Mouse (Mus musculus): ENCODE results near the gene Rps6ka4. TPM values are rescaled to one million over a fixed set of nuclear protein-coding genes. Genes with fewer than 3 reads are reported as not detected.

Rps6ka4 gene
- polyA plus RNA-seq, 1 experiment from 2014 or later: 15.3 TPM

DNA sequence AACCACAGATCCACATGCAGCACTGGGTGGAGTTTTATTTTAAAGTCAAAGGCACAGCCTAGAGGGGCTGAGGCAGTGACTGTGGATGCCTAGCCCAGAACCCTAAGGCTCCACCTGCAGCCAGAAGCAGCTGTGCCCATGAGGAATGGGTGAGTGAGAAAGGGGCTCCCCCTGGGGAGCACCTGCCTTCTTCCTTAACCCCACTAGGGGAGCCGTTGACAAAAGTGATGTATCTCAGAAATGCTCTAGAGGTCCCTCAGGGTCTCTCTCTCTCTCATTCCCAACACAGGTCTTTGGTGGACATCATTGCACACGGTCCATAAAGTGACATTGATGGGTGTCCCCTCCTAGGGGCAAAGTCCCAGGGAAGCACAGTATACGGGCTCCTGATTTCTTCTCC is 11.4 kb downstream of the Rps6ka4 start:
- Histone ChIP-seq H3K27me3 (peaks cover 51% of the 10 kb centered on the region), H3K9ac (no peak overlapping the region), H3K9me3 (replicated peaks) (no peaks in the 10 kb centered on the region), H3K4me1 (replicated peaks) (peaks cover 7% of the 10 kb centered on the region), H3K36me3 (peaks cover 15% of the 10 kb centered on the region; the same call in 1 of the 2 replicates), H3K27ac (no peak overlapping the region), H3K4me3 (no peak overlapping the region), H3K4me2 (no peak overlapping the region)
- 43% methylated on average over 3 of the region's 3 CpGs for WGBS
- no peak for ATAC-seq (replicated peaks; ENCODE audit: insufficient number of reproducible peaks, insufficient read depth, low FRiP score, low read depth)

DNA sequence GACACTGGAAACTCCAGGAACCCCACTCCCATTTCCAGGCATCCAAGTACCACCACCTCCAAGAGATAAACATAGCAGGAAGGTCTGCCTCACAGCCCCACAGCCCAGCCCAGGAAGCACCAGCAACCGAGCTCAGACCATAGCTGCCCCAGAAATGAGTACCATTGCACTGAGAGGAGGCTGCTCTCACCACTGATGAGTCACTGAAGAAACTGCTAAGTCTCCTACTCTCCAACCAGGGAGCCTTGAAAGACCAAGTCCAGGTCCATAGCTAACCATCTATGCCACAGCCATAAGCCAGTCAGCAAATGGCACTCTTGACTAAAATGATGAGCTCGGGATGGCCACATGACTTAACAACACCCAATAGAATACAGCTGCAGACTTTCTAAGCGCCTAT is 13.8 kb downstream of the Rps6ka4 start:
- no peaks in the 10 kb centered on the region for H3K9me3 ChIP-seq (replicated peaks)
- H3K4me3 ChIP-seq: no peak overlapping the region
- H3K27me3 ChIP-seq: peaks cover 38% of the 10 kb centered on the region
- H3K9ac ChIP-seq: no peak overlapping the region
- H3K27ac ChIP-seq: no peak overlapping the region
- no peak for ATAC-seq (replicated peaks; ENCODE audit: insufficient number of reproducible peaks, insufficient read depth, low FRiP score, low read depth)
- no peak overlapping the region for H3K4me2 ChIP-seq
- H3K36me3 ChIP-seq: peaks cover 4% of the 10 kb centered on the region; the same call in 1 of the 2 replicates
- H3K4me1 ChIP-seq (replicated peaks): peaks cover 7% of the 10 kb centered on the region
- 73% methylated on average over 3 of the region's 3 CpGs for WGBS

DNA sequence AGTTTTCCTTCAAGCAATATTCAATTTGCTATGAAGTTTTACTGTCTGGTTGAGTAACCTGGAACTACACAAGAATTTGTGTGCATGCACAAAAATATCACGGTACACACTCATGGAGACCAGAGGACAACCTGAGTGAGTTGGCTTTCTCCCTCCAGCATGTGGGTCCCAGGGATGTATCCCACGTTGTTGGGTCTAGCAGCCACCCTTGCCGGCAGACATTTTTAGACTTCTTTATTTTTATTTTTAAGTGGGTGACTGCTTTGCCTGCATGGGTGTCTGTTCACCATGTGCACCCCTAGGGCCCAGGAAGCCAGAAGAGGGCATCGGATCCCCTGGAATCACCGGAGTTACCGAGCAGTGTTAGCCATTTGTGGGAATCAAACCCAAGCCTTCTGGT is 15.1 kb downstream of the Rps6ka4 start:
- Histone ChIP-seq H3K4me3 (no peak overlapping the region), H3K9me3 (replicated peaks) (no peaks in the 10 kb centered on the region), H3K36me3 (0 out of 2 replicates have a peak, but pooled peaks cover 4% of the 10 kb centered on the region), H3K4me1 (replicated peaks) (peaks cover 4% of the 10 kb centered on the region), H3K27ac (no peak overlapping the region), H3K27me3 (peaks cover 25% of the 10 kb centered on the region), H3K4me2 (no peak overlapping the region), H3K9ac (no peak overlapping the region)
- ATAC-seq (replicated peaks; ENCODE audit: insufficient number of reproducible peaks, insufficient read depth, low FRiP score, low read depth): no peak
- WGBS: 78% methylated on average over 6 of the region's 6 CpGs

DNA sequence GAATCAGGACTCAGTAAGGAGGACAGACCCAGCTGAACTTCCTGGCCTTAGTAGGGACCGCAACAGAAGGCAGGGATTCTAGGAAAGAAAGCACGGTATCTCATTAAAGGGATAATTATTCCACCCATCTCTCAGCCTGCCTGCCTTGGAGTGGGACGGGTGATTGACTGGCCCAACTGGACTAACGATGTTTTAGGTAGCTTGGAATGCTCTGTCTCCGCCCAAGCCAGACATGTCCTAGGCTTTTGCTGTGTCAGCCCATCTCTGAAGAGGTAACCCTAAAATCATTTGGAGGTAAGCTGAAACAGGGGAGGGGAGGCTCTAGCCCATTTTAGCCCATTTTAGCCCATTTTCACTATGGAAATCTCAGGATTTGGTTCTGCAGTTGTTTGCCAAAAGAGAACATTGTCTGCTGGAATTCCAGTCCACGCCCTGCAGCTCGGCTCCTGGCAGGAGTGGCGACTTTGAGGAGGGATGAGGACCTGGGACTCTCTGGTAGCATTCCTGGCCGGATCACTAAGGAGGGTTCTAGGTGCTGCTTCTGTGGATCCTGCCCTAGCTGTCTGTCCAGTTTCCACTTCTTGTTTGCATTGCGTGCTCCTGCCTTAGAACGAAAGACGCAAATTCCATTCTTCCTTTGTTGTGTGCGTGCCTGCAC is 19.8 kb downstream of the Rps6ka4 start:
- Histone ChIP-seq H3K9me3 (replicated peaks) (no peaks in the 10 kb centered on the region; the same call in 1 of the 2 replicates), H3K4me3 (no peak overlapping the region), H3K4me2 (no peak overlapping the region), H3K27ac (no peak overlapping the region), H3K4me1 (replicated peaks) (0 out of 2 replicates have a peak, but pooled peaks cover 2% of the 10 kb centered on the region), H3K27me3 (no peaks in the 10 kb centered on the region; the same call in 1 of the 2 replicates), H3K9ac (no peak overlapping the region), H3K36me3 (no peaks in the 10 kb centered on the region)
- ATAC-seq (replicated peaks; ENCODE audit: insufficient number of reproducible peaks, insufficient read depth, low FRiP score, low read depth): no peak
- WGBS: 79% methylated on average over 13 of the region's 13 CpGs

GRCm38 (mm10) chr19:6819143-6819827 is 21.2 kb downstream of the Rps6ka4 start:
- H3K4me3 ChIP-seq: no peak overlapping the region
- no peaks in the 10 kb centered on the region; the same call in 1 of the 2 replicates for H3K27me3 ChIP-seq
- H3K27ac ChIP-seq: no peak overlapping the region
- no peaks in the 10 kb centered on the region for H3K36me3 ChIP-seq
- 36% methylated on average over 10 of the region's 10 CpGs for WGBS
- 0 out of 2 replicates have a peak, but pooled peaks cover 2% of the 10 kb centered on the region for H3K4me1 ChIP-seq (replicated peaks)
- ATAC-seq (replicated peaks; ENCODE audit: insufficient number of reproducible peaks, insufficient read depth, low FRiP score, low read depth): no peak
- no peak overlapping the region for H3K9ac ChIP-seq
- no peaks in the 10 kb centered on the region; the same call in 1 of the 2 replicates for H3K9me3 ChIP-seq (replicated peaks)
- no peak overlapping the region for H3K4me2 ChIP-seq

- no peaks in the 10 kb centered on the region for H3K27me3 ChIP-seq
- no peak overlapping the region for H3K27ac ChIP-seq
- H3K4me1 ChIP-seq (replicated peaks): 0 out of 2 replicates have a peak, but pooled peaks cover 2% of the 10 kb centered on the region
- H3K4me3 ChIP-seq: no peak overlapping the region
- H3K36me3 ChIP-seq: no peaks in the 10 kb centered on the region
- no peak overlapping the region for H3K4me2 ChIP-seq
- H3K9ac ChIP-seq: no peak overlapping the region
- no peak for ATAC-seq (replicated peaks; ENCODE audit: insufficient number of reproducible peaks, insufficient read depth, low FRiP score, low read depth)
- WGBS: 79% methylated on average over 3 of the region's 3 CpGs
- no peaks in the 10 kb centered on the region; the same call in 1 of the 2 replicates for H3K9me3 ChIP-seq (replicated peaks)
Observed at GRCm38 (mm10) chr19:6814958-6815357, 25.5 kb downstream of the Rps6ka4 start.

DNA sequence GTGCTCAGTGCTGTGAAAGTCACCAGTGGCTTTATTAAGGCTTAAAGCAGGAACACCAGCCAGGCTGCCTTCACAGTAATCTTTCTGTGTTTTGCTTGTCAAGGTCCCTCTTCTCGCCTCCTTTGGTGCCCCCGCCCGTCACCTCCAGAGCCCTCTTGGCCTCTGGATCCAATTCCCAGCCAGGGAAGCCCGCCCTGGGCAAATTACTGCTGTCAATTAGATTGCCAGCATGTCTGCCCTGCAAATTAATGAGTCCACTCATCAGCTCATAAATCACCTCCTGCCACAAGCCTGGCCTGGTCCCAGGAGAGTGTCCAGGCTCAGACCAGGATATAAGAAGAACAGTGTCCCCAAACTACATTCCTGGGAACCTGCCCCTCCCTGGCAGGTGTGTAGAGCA is 26.1 kb downstream of the Rps6ka4 start:
- H3K27me3 ChIP-seq: no peaks in the 10 kb centered on the region
- H3K27ac ChIP-seq: no peak overlapping the region
- no peak overlapping the region for H3K4me3 ChIP-seq
- H3K4me1 ChIP-seq (replicated peaks): 0 out of 2 replicates have a peak, but pooled peaks cover 2% of the 10 kb centered on the region
- no peak for ATAC-seq (replicated peaks; ENCODE audit: insufficient number of reproducible peaks, insufficient read depth, low FRiP score, low read depth)
- no peak overlapping the region for H3K9ac ChIP-seq
- H3K4me2 ChIP-seq: no peak overlapping the region
- H3K9me3 ChIP-seq (replicated peaks): no peaks in the 10 kb centered on the region; the same call in 1 of the 2 replicates
- 53% methylated on average over 4 of the region's 4 CpGs for WGBS
- no peaks in the 10 kb centered on the region for H3K36me3 ChIP-seq

Small RNA genes within 50 kb of the gene (microRNA-seq; reads per million reads assigned to microRNA genes)
- not detected for gene Mir5046

Other genes with a start within 250 kb of the Rps6ka4 start
- 0.68 and 1.3 TPM in 2 replicates for gene Ccdc88b, start 17.6 kb upstream of the Rps6ka4 start, polyA plus RNA-seq (2015; fragmentation: Nextera tagmentation; extraction: Ambion mirVana)
- gene Trmt112, start 69.1 kb upstream of the Rps6ka4 start, polyA plus RNA-seq (2015; fragmentation: Nextera tagmentation; extraction: Ambion mirVana): 72.8 and 80.1 TPM in 2 replicates
- 302 and 344 TPM in 2 replicates for gene Prdx5, start 69.5 kb upstream of the Rps6ka4 start, polyA plus RNA-seq (2015; fragmentation: Nextera tagmentation; extraction: Ambion mirVana)
- gene Esrra, start 81.2 kb upstream of the Rps6ka4 start, polyA plus RNA-seq (2015; fragmentation: Nextera tagmentation; extraction: Ambion mirVana): 36.9 and 39.3 TPM in 2 replicates
- 1.9 and 3.4 TPM in 2 replicates for gene Catsperz, start 84.7 kb upstream of the Rps6ka4 start, polyA plus RNA-seq (2015; fragmentation: Nextera tagmentation; extraction: Ambion mirVana)
- 0.14 and 1.1 TPM in 2 replicates for gene Kcnk4, start 93.9 kb upstream of the Rps6ka4 start, polyA plus RNA-seq (2015; fragmentation: Nextera tagmentation; extraction: Ambion mirVana)
- 55.6 and 58.1 TPM in 2 replicates for gene Bad, start 101.2 kb upstream of the Rps6ka4 start, polyA plus RNA-seq (2015; fragmentation: Nextera tagmentation; extraction: Ambion mirVana)
- gene Gpr137, start 101.8 kb upstream of the Rps6ka4 start, polyA plus RNA-seq (2015; fragmentation: Nextera tagmentation; extraction: Ambion mirVana): 20.8 and 27.7 TPM in 2 replicates
- 136 and 138 TPM in 2 replicates for gene Ppp1r14b, start 134.3 kb upstream of the Rps6ka4 start, polyA plus RNA-seq (2015; fragmentation: Nextera tagmentation; extraction: Ambion mirVana)
- 16.4 and 25.3 TPM in 2 replicates for gene Plcb3, start 135.8 kb upstream of the Rps6ka4 start, polyA plus RNA-seq (2015; fragmentation: Nextera tagmentation; extraction: Ambion mirVana)
- gene Fkbp2, start 139.9 kb upstream of the Rps6ka4 start, polyA plus RNA-seq (2015; fragmentation: Nextera tagmentation; extraction: Ambion mirVana): 77.0 and 91.2 TPM in 2 replicates
- gene Vegfb, start 147.0 kb upstream of the Rps6ka4 start, polyA plus RNA-seq (2015; fragmentation: Nextera tagmentation; extraction: Ambion mirVana): 133 and 149 TPM in 2 replicates
- 37.9 and 39.1 TPM in 2 replicates for gene Dnajc4, start 151.9 kb upstream of the Rps6ka4 start, polyA plus RNA-seq (2015; fragmentation: Nextera tagmentation; extraction: Ambion mirVana)
- gene Nudt22, start 155.5 kb upstream of the Rps6ka4 start, polyA plus RNA-seq (2015; fragmentation: Nextera tagmentation; extraction: Ambion mirVana): 29.9 TPM in 2 replicates
- 17.4 and 18.0 TPM in 2 replicates for gene Trpt1, start 155.5 kb upstream of the Rps6ka4 start, polyA plus RNA-seq (2015; fragmentation: Nextera tagmentation; extraction: Ambion mirVana)
- gene Fermt3, start 178.8 kb upstream of the Rps6ka4 start, polyA plus RNA-seq (2015; fragmentation: Nextera tagmentation; extraction: Ambion mirVana): 6.5 and 18.3 TPM in 2 replicates
- 168 and 203 TPM in 2 replicates for gene Stip1, start 199.3 kb upstream of the Rps6ka4 start, polyA plus RNA-seq (2015; fragmentation: Nextera tagmentation; extraction: Ambion mirVana)
- gene Macrod1, start 216.2 kb upstream of the Rps6ka4 start, polyA plus RNA-seq (2015; fragmentation: Nextera tagmentation; extraction: Ambion mirVana): 49.1 and 57.6 TPM in 2 replicates